Mouse (Mus musculus) c-Kit-positive CD71-negative TER-119-negative erythroid progenitor cells, embryonic 14.5 days (primary cell): ENCODE results near the gene 2310034G01Rik.
A peak's percentile ranks its signal among the peaks of the same experiment; 100 is the strongest.

Source experiments
- DNase-seq: peaks from one replicate; pipeline ENCODE4 v3.0.0-alpha.2; 2013; ENCODE audit warnings: low read depth

The 2310034G01Rik gene

DNA sequence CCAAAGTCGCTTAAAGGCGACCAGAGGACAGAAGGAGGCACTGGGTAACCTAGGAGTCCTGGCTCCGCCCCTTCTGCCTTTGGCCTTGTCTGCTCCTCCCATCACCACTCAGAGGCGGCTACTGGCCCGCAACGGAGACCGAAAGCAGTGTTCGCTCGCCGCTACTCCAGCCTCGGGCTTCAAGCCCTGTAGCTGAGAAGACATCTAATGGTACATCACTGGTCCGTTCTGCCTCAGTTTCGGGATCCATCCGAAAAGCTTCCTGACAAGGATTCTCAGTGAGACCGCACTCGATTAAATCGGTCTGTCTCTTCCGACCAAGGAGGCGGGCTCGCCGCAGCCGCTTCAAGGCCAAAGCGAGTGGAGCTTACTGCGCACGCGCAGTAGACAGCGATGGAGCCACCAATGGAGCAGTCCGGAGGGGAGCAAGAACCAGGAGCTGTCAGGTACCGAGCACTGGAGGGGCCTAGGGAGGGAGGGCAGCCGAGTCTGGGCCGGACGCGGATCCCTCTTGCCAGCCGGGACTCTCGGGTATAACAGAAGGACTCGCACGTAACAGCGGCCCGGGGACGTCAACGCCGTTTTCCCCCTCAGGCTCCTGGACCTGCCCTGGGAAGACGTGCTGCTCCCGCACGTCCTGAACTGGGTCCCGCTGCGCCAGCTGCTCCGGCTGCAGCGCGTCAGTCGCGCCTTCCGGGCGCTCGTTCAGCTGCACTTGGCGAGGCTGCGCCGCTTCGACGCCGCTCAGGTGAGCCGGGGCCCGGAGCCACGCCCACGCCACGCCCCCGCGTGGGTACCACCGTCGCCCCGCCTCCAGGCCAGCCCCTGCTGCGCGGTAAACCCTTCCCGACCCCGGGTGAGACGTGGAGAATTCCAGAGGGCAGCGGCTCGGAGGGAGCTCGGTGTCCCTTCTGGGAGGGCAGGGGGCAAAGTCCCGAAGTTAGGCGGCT is 21.7 kb downstream of the 2310034G01Rik start, which contains the start of gene Fbxl15:
TSS of gene Fbxl15 (plus strand) at position 104 of the 950 bp plus-strand sequence.
- peak; percentile 92 for DNase-seq

DNA sequence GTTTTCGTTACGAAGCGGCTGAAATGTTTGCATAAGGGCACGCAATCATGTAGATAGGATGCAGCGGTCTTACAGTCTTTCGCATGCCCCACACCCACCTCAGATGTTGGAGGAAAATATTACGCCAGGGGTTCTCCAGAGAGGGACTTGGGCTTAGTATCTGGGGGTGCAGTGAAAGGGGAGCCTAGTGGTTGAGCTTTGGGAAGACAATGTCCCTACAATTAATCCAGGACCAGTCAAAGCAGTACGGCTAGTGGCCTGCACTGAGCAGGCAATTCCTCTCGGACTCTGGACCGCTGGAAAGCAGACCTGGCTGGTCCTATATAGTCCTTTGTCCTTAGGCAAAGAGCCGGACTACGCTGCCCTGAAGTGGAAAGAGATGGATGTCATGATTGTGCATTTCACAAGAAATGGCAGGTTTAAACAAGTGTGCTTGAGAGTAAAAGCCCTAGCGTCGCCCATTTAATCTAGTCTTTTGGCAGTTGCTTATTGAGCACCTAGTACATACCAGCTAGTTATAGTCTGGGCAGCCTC is 22.5 kb downstream of the 2310034G01Rik start:
- DNase-seq, result no peak

DNA sequence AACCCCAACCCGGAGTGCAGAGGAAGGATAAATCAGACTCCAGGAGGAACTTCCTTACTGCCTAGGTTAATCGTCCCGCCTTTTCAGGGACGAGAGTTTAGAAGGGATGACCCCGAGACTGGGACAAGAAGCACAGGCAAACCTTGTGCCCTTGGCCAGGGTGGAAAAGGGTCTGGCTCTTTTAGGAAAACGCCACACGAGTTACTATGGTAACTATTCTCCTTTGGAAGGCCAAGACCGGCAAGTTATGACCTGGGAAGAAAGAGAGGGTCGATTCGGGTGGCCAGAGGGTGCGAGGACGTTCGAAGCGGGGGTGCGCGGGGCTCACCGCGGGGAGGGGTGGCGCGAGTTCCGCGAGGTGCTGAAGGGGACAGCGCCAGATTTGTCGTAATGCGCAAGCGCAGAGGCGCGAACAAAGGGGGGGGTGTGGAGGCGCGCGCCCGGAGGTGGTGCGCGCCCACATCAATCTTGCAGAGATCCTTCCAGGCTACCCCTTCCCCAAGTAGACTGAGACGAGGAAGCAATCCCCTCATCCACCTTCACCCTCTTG is 23.3 kb downstream of the 2310034G01Rik start, which contains the start of gene Psd:
TSS of gene Psd (minus strand) at position 401 of the 550 bp plus-strand sequence.
- DNase-seq, result no peak

DNA sequence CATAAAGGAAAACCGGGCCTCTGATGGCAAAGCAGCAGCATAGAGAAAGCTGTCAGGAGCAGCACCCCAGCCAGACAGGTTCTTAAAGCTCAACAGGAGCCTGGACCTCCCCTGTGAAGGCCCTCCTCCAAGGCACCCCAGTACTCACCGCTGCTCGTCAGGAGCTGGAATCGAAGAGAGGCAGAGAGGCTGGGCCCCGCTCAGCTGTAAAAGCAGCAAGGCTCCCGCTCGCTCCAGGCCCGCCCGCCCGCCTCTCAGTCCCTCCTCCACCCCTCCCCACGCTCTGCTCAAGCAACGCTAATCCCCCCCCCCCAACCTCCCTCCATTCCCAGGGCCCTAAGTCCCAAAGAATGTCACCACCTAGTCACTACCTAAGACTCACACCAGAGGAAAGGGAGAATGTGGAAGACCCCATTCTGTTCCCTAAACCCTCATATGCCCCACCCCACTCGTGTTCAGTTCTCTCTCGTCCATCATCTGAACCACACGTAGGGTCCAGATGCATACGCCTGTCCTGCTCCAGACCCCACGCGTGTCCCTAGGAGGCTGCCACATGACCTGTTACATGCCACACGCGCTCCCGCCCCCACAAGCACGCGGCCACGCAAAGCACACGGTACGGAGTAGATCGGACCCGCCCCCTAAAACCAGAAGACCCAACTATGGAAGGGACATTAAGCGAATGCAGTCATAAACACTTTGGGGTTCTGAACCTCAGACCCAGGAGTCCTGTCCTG is 23.9 kb downstream of the 2310034G01Rik start:
- no peak for DNase-seq

DNA sequence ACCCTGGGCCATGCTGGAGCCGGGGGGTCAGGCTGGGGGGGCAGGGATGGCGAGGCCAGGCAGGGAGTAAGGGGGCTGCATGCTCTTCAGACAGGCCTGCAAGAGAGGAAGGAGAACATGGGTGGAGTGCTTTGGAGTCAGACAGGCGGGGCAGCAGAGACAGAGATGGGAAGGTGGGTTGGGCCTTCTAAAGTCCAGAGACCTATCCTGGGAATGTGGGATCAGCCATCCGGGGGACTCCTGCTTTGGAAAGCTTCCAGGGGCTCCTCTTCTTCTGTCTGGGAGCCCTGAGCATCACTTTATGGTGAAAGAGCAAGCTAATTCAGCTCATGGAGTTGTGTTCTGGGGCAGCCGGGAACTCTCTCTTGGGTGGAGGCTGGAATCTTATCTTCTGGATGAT is 25.2 kb downstream of the 2310034G01Rik start:
- no peak for DNase-seq

DNA sequence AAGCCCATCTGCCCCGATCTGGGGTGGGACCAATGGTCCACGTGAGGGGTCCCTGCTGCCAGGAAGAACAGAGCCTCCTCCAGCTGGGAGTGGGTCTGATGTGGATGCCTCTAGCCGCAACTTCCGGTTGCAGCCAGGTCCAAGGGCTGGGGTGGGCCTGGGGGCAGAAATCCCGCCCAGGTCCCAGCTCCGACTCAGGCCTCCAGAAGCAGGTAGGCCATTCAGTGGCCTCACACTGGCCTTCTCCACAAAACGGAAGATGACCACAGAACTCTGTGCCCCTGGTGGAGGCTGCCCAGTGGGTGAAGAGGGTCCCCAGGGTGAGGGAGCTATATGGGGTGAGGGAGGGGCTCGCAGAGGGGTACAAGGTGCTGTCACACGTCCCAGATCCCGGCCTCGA is 25.7 kb downstream of the 2310034G01Rik start:
- no peak for DNase-seq

DNA sequence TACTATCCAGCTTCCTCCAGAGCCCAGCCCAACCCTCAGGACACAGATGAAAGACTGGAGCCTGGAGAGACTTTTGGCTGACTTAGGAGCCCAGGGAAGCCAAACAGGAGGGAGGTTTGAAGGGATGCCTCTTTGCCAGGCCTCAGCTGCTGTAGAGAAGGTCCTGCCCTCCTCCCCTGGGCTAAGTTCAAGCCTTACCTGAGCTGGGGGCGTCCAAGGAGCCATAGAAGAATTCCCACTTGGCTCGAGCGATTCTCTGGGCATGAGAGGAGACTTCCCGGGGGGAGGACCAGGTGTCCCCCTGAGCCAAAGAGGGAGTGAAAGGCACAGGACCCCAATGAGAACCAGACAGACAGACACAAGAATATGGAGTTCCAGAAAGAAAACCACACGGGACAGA is 26.4 kb downstream of the 2310034G01Rik start:
- no peak for DNase-seq

DNA sequence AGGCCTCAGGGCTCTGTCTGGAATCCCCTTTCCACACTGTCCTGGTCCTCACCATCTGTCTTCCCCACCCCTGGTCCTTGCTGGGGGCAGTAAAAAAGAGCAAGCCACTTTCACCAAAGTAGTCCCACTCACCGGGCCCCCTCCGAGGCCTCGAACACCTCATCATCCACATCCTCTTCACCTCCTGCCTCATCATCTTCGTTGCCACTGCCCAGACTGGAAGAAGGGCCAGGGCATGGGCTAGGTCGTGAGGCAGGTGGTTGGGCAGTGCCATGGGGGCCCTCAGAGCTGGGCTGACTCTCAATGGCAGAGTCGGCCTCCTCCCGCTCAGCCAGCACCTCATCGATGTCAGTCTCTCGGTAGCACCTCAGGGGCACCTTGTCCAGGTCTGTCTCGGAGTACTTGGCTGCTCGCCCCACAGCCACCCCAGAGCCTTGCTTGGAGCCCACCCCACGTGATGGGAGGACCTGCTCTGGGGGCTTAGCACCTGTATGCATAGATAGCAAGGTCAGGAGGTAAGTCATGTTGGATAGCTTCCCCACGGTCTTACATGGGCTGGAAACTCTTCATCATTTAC is 27.0 kb downstream of the 2310034G01Rik start:
- no peak for DNase-seq

DNA sequence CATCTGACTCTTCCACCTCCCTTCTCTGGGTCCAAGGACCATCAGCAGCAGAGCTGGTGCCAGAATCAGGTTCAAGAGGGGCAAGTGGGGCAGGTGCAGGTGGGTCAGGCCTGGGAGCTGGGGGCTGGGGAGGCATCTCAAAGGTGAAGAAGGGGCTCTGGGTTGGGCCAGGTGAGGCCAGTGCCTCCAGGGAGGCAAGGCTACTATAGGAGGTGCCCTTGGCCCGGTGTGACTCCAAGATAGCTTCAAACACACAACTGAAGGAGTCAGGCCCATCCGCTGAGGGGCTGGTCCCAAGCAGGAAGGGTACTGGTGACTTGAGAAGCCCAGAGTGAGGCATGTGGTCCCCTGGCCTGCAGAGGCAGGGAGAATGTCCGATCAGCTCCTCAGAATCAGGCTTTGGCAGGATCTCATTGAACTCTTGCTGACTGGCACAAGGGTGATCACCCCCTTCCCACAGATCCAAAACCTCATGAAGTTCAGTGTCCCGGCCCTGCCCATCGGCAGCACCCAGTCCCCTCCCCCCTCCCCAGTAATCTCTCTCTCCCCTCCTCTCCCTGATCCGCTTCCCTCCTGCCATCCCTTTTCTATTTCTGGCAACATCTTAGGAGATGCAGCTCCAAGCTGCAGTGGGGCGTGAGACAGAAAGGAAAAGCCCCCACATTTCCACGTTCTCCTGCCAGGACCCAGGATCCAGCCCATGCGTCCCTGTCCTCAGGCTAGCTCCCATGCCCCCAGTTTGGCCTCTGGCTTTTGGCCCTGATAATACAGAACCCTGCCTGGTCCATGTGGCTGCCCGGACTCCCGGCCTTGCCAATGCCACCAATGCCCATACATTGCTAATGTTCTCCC is 27.7 kb downstream of the 2310034G01Rik start:
- DNase-seq, result no peak

DNA sequence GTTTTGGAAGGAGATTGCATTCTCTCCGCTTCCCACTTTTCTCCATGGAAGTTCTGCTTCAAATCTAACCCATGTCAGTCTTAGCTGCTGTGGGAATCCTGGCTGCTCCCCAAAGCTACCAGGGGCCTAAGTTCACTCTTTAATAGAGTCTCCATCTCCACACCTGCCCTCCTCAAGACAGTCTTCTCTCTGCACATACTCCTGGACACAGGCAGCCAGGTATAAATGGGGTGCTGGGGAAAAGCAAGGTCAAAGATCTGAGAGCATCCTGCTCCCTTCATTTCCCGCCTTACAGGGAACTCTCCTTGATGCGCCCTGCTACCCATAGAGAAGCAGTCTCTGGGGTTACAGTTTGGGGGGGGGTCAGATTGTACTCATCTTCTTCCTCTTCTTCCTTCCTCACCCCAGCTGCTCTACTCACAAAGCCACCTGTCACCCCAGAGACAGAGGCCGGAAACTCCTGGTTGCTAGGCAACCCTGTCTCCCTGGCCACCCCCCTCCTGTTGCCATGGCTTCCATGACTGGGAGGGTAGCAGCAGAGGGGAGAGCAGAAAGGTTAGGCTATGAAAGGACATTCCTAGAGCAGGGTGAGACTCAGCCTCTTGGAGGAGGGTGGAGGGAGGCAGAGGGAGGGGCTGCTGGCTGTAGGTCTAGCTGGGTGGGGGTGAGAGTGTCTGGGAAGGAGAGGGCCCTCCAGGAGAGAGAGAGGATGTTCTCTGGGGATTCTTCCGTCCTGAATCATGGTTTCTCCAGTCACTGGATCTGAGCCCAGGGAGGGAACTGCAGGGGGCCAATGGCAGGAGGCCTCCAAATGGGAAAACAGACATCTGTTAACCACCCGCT is 28.8 kb downstream of the 2310034G01Rik start:
- DNase-seq, result no peak

DNA sequence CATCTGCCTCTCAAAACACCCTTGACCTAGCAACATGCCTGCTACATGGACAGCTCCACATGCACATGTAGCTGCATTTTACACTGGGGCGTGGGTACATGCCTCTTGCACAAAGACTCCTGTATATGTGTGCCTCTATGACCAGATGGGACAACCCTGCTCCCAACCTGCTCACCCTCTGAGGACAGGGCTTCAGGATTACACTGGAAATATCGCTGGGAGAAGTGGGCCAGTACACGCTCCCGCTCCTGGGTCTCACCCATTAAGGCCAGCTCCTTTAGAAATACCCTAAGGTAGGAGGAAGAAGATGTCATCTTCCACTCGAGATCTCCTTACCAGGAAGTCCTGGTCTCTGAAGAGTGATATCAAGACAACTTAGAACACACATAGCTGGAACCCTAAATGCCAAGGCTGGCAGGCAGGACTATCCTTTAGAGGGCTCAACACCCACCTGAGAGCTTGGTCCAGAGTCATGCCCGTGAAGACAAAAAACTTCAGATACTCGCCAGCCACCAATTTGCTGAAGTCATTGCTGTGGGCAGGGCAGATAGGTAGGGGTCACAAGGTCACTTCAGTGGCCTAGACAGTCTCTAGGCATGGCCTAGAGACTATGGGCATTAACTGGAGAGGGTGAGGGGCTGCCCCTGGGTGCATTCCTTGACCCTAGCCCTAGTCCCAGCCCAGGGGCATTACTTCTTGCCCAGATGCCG is 29.9 kb downstream of the 2310034G01Rik start:
- no peak for DNase-seq

DNA sequence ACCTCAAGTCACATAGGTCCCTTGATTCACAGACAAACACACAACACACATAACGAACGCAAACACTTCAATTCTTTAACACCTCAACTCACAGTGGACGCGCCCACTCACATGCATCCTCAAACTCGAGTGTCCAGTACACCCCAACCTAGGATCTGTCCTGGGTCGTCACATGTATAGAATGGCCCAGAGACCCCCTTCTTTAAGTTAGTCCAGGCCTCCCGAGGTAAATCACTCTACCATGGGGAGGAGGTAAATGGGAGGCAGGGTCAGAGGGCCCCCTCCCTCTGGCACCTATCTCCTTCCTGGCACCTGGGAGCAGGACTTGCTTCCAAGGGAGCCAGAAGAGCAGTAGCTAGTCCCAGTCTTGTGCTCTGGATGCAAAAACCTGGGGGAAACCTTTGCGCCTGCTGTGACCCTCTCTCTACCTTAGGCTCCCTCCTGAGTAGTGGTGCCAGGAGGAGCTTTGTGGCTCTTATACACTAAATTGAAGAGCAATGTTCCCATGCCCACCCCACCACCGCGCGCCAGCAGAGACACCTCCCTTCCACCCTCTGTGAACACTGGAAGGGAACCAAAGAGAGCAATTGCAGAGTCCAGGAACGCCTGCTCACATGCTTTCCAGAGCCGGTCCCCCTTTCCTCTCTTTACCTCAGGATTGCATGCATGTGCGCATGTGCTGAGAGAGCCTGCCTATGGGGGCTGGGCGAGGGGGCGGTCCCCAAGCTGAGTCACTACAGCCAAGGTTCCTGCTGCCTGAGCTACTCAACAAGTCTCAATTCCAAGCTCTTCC is 31.3 kb downstream of the 2310034G01Rik start:
- DNase-seq, result no peak

DNA sequence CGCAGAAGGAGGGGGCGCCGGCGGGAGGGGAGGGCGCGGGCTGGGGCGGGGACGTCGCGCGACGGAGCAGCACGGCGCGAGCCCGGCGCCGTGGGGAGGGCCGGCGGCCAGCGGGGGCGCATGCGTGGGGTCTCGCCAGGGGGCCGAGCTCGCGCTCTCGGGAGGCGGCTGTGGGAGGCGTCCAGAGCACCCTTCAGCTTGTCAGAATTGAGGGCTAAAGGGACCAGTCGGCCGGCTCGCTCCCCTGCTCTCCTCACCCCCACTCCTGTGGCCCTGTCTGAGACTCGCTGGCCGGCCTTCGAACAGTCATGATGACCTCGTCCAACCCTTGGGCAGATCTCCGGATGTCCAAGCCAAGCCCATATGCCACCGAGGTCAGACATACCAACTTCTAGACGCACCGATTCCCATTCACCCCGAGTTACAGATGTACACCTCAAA is 32.1 kb downstream of the 2310034G01Rik start:
- DNase-seq, result no peak

DNA sequence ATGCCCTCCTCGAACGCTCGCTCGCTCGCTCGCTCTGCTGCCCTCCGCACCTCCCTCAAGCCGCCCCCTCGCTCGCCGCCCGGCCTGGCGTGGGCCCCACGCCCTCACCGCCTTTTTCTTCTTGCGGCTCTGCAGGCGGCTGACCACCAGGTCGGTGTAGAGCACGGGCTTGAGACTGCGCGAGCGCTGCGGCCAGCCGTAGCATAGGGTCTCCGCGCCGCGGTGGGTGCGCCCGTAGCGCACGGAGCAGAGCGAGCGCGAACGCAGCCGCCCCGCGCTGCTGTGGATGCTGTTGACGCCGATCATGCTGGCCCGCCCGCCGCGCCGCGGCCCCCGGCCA is 32.6 kb downstream of the 2310034G01Rik start:
- DNase-seq, result no peak

DNA sequence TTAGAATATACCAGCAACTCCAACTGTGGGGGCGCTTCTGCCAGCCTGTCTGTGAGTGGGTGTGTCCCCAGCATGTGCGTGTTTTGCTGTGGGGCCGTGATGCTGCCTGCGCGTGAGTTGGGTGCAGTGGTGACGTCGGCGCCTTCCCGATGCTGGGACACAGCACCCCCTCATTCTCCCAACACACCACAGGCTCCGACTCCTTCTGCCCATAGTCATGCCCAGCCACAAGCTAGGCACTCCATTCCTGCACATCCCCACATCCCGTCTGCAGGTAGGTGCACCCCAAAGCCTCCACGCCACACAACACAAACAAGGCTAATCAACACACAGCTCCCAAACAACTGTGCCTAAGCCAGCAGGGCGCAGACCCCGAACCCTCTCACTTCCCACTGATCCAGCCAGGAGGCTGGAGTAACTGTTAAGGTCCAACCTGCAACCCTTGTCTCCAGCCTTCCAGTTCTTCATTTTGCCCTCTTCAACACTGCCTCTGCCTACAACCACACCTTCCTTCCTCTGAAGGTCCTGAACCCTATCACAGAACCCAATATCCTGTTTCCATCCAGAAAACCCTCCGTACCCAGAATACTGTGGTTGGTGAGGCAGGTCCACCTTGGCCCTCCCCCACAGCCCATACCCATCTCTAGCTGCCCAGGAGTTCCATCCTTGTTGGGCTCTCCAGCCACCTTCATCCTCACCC is 33.1 kb downstream of the 2310034G01Rik start:
- DNase-seq, result no peak

DNA sequence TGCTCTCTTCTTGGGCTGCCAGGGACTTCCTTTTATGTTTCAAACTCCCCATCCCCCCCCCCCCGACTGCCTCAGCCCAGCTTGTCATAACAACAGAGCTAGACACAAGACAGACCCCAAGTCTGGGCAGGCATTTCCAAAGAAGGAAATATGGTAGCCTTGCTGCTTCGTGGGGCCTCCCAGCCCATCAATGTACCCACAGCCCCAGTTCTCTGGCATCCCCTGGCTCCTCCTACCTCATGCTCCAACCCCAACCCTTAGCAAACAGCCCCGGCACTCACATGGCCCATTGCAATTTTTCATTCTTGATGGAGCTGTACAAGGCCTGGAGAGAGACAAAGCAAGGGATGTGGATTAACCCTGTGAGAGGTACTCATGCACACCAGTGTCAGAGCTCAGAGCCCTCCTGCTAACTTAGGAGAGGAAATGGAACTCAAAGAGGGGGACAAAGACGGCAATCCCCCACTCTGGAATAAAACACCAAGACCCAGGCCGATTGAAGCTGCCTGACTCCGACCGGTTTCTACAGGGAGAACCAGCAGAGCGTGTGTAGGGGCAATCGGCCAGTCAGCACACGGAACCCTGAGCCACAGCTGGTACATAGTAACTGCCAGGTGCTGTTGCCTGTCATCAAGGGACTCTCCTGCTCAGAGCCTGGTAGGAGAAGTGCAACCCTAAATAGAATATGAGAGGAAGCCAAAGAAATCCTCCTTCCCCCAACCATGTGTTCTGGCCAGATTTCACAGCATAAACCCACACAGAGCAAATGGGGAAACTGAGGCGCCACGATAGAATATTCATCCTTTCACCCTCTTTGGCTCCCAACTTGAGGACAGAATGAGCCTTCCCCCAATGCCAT is 34.1 kb downstream of the 2310034G01Rik start:
- DNase-seq, result no peak
